Mouse (Mus musculus): Measurements from ENCODE around the gene Zfp654. TPM values are rescaled to one million over a fixed set of nuclear protein-coding genes. Genes with fewer than 3 reads are reported as not detected.

The Zfp654 gene
- total and polyA plus RNA-seq, 3 experiments = 6.5 to 22.6 (median 7.1) TPM

- H3K4me2 ChIP-seq (ENCODE audit: insufficient read depth, low read depth, poor library complexity, severe bottlenecking) = peak overlapping the region; percentile 90
- peak overlapping the region; percentile 83 for H3K9ac ChIP-seq (ENCODE audit: insufficient read depth, low read depth)
- dilution Hi-C loops (cut with MboI; ENCODE audit: extremely low pct_ligation_motif_present, extremely low pct_unique_long_range_greater_than_20kb, low sequenced_read_pairs) (no loop called here), in situ Hi-C loops (cut with MboI; ENCODE audit: low pct_ligation_motif_present, low pct_unique_long_range_greater_than_20kb, low sequenced_read_pairs) (no loop called here)
- DNase-seq (ENCODE audit: extremely low read depth) = peak; percentile 54
- no peaks in the 10 kb centered on the region for H3K9me3 ChIP-seq (replicated peaks; ENCODE audit: low read length)
- TF ChIP-seq JUND (conservative IDR thresholded peaks at IDR 0.05; ENCODE audit: low read depth, low read length) = peak; percentile 60
- no peak for TF ChIP-seq PAX5 (IDR thresholded peaks at IDR 0.05; ENCODE audit: low read length)
- no peak for TF ChIP-seq USF1 (IDR thresholded peaks at IDR 0.05; ENCODE audit: low read depth, low read length)
- TF ChIP-seq BHLHE40 (IDR thresholded peaks at IDR 0.05; ENCODE audit: low read depth, low read length) = no peak
- no peak for TF ChIP-seq SMC3 (IDR thresholded peaks at IDR 0.05; ENCODE audit: low read depth, low read length)
- no peak for TF ChIP-seq KAT2A (IDR thresholded peaks at IDR 0.05; ENCODE audit: insufficient replicate concordance, low read length)
- TF ChIP-seq CHD2 (IDR thresholded peaks at IDR 0.05; ENCODE audit: low read length) = peak; percentile 91
- TF ChIP-seq CTCF (conservative IDR thresholded peaks at IDR 0.05 in 1 of 2, IDR thresholded peaks at IDR 0.05 in 1 of 2; ENCODE audit: low read depth in 2 of 2, low read length in 2 of 2) = no peak
- TF ChIP-seq ZC3H11A (IDR thresholded peaks at IDR 0.05; ENCODE audit: low read depth, low read length) = no peak
- peak; percentile 64 for TF ChIP-seq ZNF384 (IDR thresholded peaks at IDR 0.05; ENCODE audit: low read depth, low read length)
- TF ChIP-seq IRF4 (IDR thresholded peaks at IDR 0.05; ENCODE audit: low read depth, low read length) = no peak
- TF ChIP-seq ETS1 (conservative IDR thresholded peaks at IDR 0.05; ENCODE audit: low read depth, low read length) = no peak
- no peak for TF ChIP-seq RAD21 (IDR thresholded peaks at IDR 0.05; ENCODE audit: low read depth, low read length)
- TF ChIP-seq SIN3A (IDR thresholded peaks at IDR 0.05; ENCODE audit: low read length) = peak; percentile 64
- no peak for TF ChIP-seq CHD1 (IDR thresholded peaks at IDR 0.05; ENCODE audit: low read depth, low read length)
- no peak for TF ChIP-seq GABPA (IDR thresholded peaks at IDR 0.05; ENCODE audit: insufficient replicate concordance, low read depth, low read length)
- TF ChIP-seq MAFK (IDR thresholded peaks at IDR 0.05; ENCODE audit: insufficient replicate concordance, low read length) = no peak
- no peak for TF ChIP-seq ZMIZ1 (IDR thresholded peaks at IDR 0.05; ENCODE audit: low read depth, low read length)
- no peak for TF ChIP-seq POLR2AphosphoS2 (IDR thresholded peaks at IDR 0.05; ENCODE audit: low read depth, low read length)
- TF ChIP-seq POLR2A (IDR thresholded peaks at IDR 0.05; ENCODE audit: low read depth, low read length) = no peak
- peak; percentile 60; the same call in 1 of the 2 replicates for TF ChIP-seq JUN (IDR thresholded peaks at IDR 0.05; ENCODE audit: insufficient read depth, low read depth, low read length)
- no peak for TF ChIP-seq EP300 (IDR thresholded peaks at IDR 0.05; ENCODE audit: low read length)
- TF ChIP-seq ELF1 (IDR thresholded peaks at IDR 0.05; ENCODE audit: low read depth, low read length) = no peak
- no peak for TF ChIP-seq MYC (IDR thresholded peaks at IDR 0.05; ENCODE audit: low read depth, low read length)
- TF ChIP-seq MEF2A (IDR thresholded peaks at IDR 0.05; ENCODE audit: borderline replicate concordance, low read depth, low read length) = no peak
- peaks cover 48% of the 10 kb centered on the region for H3K79me2 ChIP-seq (replicated peaks; ENCODE audit: control insufficient read depth, extremely low read depth, insufficient read depth, poor library complexity, severe bottlenecking)
- peak overlapping the region; percentile 61 to 95 (median 62) for H3K4me3 ChIP-seq (replicated peaks in 1 of 3; ENCODE audit: low read depth in 2 of 3, low read length in 2 of 3, poor library complexity in 1 of 3)
- peaks cover 2 to 31% of the 10 kb centered on the region in 2 experiments; a peak in 3 of 4 replicates for H3K4me1 ChIP-seq (ENCODE audit: control insufficient read depth in 1 of 2, insufficient read depth in 2 of 2)
- H3K27ac ChIP-seq (ENCODE audit: insufficient read depth, low read depth) = peak overlapping the region; percentile 50; the same call in 1 of the 2 replicates
- H3K36me3 ChIP-seq (replicated peaks in 1 of 2; ENCODE audit: control insufficient read depth in 1 of 2, insufficient read depth in 1 of 2, low read length in 1 of 2) = peaks cover 9 to 23% of the 10 kb centered on the region in 2 experiments
- H3K27me3 ChIP-seq (replicated peaks) = no peaks in the 10 kb centered on the region
Observed at GRCm38 (mm10) chr16:64850287-64851084, 966 bp downstream of the Zfp654 start.
